Mouse (Mus musculus) spleen, adult 10 weeks (tissue): Measurements from ENCODE around the gene Trim61. TPM values are rescaled to one million over a fixed set of nuclear protein-coding genes. Genes with fewer than 3 reads are reported as not detected.

Source experiments
- polyA plus RNA-seq: library from polyadenylated mRNA; stranded (reverse); fragments of 350-450 nt; fragmentation: Illumina TruSeq; extraction: RNeasy Lipid Tissue Mini Kit (QIAGEN cat#74804); gene quantifications from one replicate; pipeline ENCODE4 v1.2.3, GENCODE M21; 2015; ENCODE audit warnings: low replicate concordance; ENCODE audit not compliant: insufficient read depth

Gene Trim61
- not detected for polyA plus RNA-seq

GRCm38 (mm10) chr8:65018423-65018822, at the start of gene Trim61, which contains the start of gene Trim60:
Gene Trim61, minus strand, starts transcription at chr8:65018523.
Gene Trim60, minus strand, starts transcription at chr8:65018584.

GRCm38 (mm10) chr8:65037117-65037533, 18.8 kb upstream of the Trim61 start, which contains the start of gene Apela:
Gene Apela, minus strand, starts transcription at chr8:65037336.

GRCm38 (mm10) chr8:64987731-64988130, 30.6 kb downstream of the Trim61 start, which contains the start of gene Trim75:
Gene Trim75, minus strand, starts transcription at chr8:64987831.

Other genes with a start within 250 kb of the Trim61 start
- 17.9 TPM for gene Klhl2, start 168.5 kb downstream of the Trim61 start, polyA plus RNA-seq
- gene Tmem192, start 71.3 kb downstream of the Trim61 start, polyA plus RNA-seq, result 27.2 TPM
- not detected for gene Trim75, start 30.7 kb downstream of the Trim61 start, polyA plus RNA-seq
- not detected for gene Trim60, start 61 bp upstream of the Trim61 start, polyA plus RNA-seq
- gene Apela, start 18.8 kb upstream of the Trim61 start, polyA plus RNA-seq, result not detected
- not detected for gene Gm10663, start 56.5 kb upstream of the Trim61 start, polyA plus RNA-seq
- gene BC030870, start 111.0 kb upstream of the Trim61 start, polyA plus RNA-seq, result not detected